Mouse (Mus musculus) layer of hippocampus, adult 18-20 months (tissue): ENCODE data around the gene Tnrc6c. TPM values are rescaled to one million over a fixed set of nuclear protein-coding genes. Genes with fewer than 3 reads are reported as not detected.

Experiments
- DNase-seq, 2 experiments: peaks; one replicate each; pipeline ENCODE4 v3.0.0; 2022; ENCODE audit warnings: low spot score in 2 of 2
- total RNA-seq, 2 experiments: library from RNA; stranded (reverse); gene quantifications; 2 replicates each; pipeline ENCODE4 v1.2.3; 2021

Gene Tnrc6c
- total RNA-seq, 2 experiments from 2014 or later, result 66.1 to 67.7 TPM

DNA sequence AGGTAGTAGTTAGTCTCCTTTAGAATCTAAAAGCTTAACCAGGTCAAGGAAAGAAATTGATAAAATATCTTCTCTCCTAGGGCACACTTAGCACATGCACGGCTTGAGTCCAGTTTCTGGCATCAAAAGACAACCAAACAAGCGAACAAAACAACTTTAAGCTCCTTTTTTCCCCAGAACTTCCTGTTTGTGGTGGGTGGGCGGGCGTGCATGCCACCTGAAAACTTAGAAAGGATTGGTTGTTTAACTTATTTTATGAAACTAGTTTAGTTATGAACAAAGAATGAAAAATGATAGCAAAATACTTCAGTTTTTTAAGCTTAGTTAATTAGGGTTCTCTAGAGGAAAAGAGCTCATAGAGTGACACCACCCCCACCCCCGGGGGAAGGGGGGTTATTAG is 17.5 kb downstream of the Tnrc6c start:
- no peak for DNase-seq

DNA sequence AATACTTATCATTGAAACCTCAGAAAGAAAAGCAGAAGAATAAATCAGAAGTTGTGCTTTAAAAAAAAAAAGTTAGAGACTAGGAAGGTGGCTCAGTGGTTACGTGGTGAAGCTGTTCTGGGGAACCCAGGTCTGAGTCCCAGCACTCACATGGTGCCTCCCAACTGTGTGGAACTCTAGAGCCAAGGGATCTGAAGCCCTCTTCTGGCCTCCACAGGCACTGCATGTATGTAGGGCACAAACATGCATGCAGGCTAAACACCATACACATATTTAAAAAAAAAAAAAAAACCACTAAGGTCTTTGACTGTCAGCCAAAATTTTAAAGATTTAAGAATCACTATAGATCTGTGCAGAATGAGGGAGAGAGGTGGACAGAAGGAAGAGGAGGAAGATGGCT is 20.4 kb downstream of the Tnrc6c start:
- no peak for DNase-seq

DNA sequence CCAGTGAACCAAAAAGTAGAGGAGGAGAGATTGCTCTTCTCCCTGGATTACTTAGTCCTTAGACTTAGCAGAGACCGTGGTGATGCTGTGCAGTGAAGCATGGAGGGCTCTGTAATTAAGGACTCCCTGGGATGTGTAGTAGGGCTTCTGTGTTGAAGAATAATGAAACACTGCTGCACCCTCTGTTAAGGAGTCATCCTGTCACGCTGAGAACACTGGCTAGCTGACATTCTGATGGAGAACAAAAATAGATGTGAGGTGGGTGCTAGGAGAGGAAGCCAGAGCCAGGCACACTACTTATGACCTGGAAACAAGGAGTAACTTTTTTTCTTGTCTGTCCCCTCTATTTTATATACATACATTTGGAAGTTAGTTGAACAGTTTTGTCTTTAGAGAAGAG is 22.6 kb downstream of the Tnrc6c start:
- DNase-seq, result no peak

DNA sequence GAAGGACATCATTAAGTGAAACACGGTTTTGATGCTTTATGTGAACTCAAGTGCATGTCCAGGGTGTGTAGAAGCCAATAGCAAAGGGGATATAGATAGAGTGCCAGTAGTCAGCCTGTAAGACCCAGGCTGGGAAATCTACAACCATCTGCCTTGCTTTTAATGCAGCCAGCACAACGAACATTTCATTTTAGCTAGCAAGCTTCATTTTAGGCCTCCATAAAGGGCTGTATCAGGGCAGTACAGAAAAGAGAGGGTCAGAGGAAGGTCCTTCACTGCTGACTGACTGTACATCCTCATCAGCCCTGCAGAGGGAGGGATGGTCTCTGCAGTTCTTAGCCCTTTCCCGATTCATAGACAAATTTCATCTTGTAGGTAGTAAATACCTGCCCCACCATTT is 23.0 kb downstream of the Tnrc6c start:
- DNase-seq, result no peak

DNA sequence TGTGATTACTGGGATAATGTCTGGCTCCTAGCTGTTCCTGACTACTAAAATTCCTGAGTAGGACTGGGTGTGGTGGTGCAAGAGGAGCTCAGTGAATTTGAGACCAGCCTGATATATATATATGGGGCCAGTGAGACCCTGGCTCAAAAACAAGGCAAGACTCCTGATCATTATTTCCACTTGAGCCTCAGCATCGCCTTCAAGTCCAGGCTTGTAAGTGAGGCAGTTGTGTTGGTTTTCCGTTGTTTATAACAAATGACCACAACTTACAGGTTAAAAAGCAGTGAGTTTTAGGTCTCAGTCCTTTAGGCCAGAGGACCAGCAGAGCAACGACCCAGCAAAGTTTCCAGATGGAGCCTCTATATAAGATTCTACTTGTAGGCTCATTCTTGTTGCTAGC is 23.5 kb downstream of the Tnrc6c start:
- no peak for DNase-seq

DNA sequence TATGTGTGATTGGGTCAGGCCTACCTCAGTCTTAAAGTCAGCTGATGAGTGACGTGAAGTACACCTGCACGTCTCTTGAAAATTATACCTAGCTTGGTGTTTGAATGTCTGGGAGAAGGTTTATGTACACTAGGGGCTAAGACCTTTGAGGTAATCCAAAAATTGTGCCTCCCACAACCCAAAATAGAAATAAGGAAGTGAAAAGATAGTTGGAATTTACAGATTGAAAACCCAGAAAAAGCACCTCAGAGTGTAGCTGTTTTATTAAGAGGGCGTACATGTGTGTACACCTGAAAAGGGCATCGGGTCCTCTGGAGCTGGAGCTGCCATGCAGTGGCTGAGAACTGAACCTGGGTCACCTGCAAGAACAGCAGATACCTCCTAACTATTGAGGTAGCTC is 24.1 kb downstream of the Tnrc6c start:
- no peak for DNase-seq

DNA sequence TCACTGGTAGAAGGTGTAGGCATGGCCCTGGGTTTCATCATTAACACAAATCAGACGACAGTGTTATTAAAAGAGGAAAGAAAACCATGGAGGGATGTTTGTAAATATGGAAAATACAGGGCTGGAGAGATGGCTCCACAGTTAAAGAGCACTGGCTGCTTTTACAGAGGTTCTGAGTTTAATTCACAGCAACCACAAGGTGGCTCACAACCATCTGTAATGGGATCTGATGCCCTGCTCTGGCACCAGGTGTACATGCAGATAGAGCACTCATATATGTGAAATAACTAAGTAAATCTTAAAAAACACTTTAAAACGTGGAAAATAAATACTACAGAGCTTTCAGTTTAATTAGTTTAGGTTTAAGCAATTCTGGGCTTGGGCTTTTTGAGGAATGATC is 24.7 kb downstream of the Tnrc6c start:
- no peak for DNase-seq

DNA sequence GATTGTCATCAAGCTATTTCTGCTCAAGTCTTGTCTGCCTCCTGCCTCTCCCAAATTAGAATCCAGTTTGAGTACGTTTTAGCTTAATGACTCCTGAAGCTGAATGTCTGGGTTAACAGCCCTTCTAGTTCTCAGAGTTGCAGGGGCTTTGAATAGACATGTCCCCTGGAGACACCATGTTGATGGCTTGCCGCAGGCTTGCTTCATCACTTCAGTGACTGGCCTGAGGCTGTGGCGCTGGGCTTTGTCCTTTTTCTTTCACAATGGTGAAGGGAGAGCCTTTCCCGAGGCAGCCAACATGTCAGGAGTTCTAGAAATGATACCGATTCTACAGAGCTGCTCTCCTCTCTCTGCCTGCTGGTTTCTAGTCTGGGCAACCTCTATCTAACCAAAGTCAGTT is 30.6 kb downstream of the Tnrc6c start:
- DNase-seq, result no peak

DNA sequence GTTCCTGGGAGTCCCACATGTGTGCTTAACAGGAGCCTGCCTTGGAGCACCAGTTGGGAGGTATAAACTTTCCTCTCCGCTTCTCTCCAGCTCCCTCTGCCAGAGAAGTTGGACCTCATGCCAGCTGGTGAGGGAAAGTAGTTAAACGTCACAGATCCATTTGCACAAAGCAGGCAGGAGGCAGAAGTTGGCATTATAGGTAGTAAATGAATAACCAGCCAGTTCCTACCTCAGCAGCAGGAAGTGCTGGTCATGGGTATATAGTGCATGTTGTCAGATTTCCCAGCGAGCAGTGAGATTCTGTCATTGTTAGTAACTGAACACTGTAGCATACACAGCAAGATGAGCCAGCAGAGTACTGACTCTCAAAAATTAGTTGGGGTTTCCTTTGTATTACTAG is 31.4 kb downstream of the Tnrc6c start:
- peak in 1 of 2 experiments; percentile 26 for DNase-seq

DNA sequence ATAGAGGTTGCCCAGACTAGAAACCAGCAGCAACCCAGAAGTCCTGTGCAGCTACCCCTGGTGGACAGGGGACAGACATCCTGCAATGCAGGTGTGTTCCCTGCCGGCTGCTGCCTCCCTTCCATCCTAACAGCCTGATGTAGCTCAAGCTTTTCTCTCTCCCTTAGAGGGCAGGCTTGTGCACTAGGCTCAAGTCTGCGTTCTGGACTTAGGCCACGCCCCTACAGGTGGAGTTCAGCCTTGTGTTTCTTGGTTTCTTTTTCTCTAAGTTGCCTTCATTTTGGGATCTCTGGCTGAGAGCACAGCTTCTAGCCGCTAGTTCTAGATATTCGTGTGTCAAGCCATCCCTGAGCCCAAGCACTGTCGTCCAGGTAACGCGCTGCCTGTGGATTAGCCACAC is 31.9 kb downstream of the Tnrc6c start:
- no peak for DNase-seq

DNA sequence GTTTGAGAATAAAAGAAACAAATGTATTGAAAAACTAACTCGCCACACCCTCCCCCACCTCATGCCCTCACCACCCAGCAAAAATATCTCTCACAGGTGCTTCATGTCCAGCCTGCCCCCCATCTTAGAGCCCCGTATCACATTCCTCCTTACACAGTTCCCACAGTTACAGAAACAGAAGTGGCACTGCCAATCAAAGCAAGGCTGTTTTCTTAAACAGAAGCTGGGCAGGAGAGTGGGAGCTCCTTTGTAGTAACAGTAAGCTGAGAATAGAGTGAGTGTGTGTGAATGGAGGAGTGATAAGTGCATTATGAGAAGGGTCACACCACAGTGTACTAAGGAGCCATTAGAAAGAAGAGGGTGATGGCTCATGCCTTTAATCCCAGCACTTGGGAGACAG is 34.5 kb downstream of the Tnrc6c start:
- DNase-seq, result no peak

DNA sequence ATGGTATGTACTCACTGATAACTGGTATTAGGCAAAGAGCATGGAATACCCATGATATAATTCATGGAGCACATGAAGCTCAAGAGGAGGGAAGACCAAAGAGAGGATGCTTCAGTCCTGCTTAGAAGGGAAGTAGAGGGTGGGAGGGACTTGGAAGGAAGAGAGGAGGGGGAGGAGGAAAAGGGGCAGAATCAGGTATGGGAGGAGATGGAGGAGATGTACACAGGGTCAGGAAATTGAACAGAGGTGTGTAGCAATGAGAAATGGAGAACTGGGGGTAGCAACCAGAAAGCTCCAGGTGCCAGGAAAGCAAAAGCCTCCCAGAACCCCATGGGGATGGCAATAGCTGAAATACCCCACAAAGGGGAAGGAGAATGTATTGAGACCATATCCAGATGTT is 37.2 kb downstream of the Tnrc6c start:
- no peak for DNase-seq

DNA sequence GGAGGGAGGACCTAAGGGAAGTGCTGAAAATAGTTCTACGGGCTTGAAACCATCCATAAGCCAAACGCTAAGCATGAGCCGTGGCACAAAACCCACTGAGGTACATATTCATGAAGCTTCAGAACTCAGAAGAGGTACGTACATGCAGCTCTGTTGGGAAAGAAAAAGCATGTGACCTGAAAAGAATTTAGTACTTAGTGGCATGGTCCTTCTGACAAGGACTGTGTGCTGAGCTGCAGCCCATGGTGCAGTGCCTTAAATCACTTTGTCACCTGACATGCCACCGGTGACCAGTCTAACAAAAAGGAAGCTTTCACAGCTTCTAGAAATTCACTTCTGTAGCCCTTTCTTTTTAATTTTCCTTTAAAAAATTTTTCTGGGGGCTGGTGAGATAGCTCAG is 40.0 kb downstream of the Tnrc6c start:
- no peak for DNase-seq

DNA sequence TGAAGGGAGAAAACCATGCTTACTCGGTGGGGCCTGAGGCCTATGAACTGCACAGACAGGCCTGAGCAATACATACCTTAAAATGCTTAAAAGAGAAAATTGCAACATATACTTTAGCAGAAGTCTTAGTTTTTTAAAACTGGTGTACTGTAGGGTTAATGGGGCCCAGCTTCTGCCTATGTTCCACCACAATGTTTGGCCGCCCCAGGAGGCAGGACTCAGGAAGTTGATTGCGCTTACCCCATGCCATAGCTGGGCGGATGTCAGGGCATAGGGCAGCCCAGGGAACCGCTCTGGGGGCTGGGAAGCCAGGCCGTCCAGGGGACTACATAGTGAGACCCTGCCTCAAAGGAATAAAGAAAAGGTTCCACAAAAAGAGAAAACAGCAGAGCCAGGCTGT is 42.5 kb downstream of the Tnrc6c start:
- no peak for DNase-seq

DNA sequence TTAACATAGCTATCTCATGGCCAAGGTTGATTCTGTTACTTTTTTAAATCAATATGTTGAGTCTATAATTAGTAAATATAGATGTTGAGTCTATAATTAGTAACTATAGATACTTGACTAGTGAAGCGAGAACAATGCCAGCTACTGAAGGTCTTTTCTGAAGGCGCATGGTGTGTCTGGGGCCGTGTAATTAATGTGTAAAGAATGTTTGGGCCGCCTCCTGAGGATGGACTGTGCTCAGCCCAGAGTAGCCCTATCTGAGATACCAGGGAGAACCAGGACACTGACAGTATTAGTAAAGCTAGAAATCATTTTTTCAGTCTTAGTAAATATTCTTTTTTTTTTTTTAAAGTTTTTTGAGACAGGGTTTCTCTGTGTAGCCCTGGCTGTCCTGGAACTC is 46.8 kb downstream of the Tnrc6c start:
- no peak for DNase-seq

DNA sequence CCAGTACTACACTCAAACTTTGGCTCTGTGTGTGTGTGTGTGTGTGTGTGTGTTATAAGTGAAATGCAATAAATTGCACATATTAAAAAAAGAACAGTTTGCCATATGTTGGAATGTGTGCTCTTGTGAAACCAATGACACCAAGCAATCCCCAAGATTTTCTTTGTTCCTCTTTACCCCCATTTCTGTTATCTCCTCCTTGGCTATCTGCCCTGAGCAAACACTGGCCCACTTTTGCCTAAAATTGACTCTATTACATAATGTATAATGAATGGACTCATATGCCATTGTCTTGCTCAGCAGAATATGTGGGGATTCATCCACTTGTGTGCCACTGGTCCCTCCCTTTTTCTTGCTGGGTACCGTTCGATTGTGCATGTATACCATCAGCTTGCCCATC is 52.2 kb downstream of the Tnrc6c start:
- DNase-seq, result no peak

DNA sequence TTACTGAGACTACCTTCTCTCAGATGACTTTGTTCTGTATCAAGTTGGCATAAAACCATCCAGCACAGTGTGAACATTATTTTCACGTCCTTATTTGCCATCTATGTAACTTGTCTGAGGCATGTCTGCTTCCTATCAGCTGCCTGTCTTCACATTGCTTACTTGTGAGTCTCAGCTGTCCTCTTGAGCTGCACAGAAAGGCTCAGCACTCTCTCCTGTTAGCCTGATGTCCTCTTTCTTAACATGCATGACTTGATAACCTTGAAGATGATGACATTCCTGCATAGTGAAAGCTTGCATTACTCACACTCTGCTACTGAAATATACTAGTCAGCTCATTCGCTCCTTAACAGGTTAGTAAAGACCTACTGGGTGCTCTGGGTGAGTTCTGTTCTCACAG is 53.1 kb downstream of the Tnrc6c start:
- DNase-seq, result no peak

DNA sequence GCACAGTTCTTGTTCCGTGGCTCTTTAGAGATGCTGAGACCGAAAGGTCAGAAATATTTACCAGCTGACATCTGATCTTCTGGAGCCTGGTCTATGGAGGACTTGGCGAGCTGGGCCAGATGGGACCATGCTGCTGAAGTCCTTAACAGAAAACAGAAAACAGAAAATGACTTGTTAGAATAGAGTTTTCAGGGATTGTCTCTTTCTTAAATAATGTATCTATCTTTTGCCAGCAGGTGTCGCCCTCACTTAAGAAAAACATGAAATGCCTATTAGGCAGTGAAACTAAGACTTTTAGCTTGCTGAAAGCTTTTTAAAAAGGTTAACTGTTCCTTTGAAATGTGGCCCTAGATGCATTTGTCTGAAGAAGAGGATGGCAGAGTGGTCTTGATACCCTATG is 55.2 kb downstream of the Tnrc6c start:
- DNase-seq, result peak in 1 of 2 experiments; percentile 77

DNA sequence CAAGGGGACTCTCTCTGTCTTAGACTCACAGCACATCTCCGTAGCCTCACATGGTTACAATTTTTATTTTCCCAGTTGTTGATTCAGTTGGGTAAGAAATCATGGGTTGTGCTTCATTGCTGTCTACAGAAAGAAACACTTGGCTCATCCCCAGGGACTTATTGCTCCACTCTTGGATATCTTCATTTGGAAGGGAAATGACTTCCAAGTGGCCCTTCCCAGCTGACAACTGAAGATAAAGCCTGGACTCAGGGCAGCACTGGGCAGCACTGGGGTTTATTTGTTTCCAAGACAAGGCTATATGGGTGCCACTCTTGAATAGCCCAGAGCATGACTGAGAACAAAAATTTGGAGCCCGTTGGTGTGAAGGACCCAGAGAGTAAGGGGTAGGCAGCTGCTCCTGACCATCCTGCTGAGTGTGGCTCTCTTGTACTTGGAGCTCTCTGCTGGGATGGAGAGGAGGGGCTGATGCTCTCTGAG is 56.8 kb downstream of the Tnrc6c start:
- DNase-seq, result no peak

DNA sequence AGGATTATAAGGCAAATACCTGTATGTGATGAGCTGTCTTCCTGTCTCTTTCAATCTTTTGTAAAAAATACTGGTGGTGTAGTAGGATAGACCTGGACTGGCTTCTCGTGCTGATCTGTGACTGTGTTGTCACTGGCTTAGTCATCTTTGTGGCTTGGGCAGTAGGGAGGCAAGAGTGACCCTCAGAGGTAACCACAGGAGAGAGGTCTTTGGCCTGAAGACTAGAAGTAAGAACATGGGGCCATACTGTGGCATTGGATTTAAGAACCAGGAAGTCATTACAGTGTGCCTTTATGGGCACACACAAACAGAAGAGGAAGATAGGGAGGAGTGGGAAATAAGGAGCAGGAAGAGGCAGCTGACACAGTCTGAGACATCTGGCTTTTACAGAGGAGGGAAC is 58.0 kb downstream of the Tnrc6c start:
- DNase-seq, result no peak

DNA sequence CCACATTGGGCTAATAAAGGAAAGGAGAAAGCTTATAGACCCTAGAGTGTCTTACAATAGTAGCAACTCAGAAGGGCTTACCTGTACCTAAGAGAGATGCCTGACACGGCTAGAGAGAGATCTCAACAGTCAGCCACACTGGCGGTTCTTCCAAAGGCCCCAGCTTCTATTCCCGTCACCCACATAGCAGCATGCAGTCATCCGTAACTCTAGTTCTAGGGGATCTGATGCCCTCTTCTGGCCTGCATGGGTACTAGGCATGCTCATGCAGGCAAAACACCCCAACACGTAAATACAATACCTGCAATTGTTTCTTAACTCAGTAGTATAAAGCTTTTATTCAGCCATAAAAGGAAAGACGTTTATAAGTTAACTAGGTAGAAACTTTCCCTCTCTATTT is 59.3 kb downstream of the Tnrc6c start:
- no peak for DNase-seq

DNA sequence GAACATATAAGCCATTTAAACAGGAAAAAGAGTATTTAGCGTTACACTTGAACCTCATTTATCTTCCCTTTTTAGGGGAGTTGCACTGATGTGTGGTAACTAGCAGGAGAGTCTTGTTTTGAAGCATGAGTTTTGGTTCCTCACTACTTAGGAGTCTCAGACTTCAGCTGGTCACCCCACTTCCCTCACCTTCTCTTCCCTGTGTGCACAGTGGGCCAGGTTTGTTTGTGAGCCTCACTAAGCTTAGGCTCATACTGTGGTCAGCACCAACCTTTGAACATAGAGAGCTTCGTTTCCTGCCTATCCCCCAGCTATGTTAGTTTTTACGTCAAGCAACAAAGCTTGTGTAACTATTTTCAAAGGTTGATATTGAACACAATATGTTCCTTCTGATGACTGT is 64.7 kb downstream of the Tnrc6c start:
- DNase-seq, result no peak

DNA sequence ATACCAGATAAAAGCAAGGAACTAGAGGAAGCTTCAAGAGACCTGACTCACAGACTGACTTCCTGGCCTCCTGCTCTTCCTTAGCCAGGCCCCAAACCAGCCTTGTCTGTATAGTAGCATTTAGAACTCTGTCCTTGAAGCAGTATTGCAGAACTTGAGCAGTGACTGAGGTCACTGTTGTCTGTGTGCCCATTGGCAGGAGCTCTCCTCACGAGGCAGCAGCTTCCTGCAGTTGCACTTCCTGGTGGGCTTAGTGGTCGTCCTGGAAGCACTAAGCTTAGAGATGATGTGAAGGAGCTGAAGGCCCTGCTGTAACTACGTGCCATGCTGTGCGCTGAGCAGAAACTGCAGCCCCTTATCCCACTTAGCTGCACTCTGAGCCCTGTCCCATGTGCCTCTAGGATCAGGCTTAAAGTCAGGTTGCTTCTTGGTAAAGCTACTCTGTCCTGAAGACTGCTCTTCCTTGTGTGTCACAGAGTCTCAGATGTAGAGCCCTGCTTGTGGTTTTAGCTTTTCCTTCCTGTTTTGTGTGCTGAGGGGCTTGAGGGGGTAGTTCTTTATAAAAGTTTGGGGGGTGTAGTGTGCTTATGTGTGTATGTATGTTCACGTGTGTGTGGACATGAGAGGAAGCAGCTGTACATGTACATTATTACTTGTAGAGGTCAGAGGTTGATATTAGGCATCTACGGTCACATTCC is 70.7 kb downstream of the Tnrc6c start:
- no peak for DNase-seq

DNA sequence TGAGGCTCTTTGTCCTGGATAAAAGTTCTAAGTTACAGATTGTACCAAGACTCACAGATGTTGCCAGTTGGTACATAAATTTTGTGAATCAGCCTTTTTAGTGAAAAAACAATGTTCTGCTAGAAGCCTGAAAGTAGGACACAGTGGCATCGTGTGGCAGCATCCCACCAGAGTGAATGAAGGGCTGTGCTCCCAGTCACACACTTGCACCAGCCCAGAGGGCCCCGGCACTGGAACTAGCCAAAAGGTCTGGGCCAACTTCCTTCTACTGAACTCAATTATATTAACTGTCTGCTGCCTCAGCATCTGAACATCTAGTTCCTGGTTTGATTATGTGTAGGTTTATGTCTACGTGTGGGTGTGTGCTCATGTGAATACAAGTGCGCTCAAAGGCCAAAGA is 72.9 kb downstream of the Tnrc6c start:
- no peak for DNase-seq
